Mouse (Mus musculus) ES-E14 (cell line): ENCODE measurements around the gene A730009L09Rik. TPM values are rescaled to one million over a fixed set of nuclear protein-coding genes. Genes with fewer than 3 reads are reported as not detected.

Experiments used
- DNase-seq: peaks from one replicate; pipeline ENCODE4 v3.0.0-alpha.2; 2013; ENCODE audit warnings: low read depth, low spot score
- H3K27ac ChIP-seq: 2 replicates; pipeline ENCODE4 v1.5.1; 2012; ENCODE audit warnings: low read depth, mild to moderate bottlenecking, low read length, moderate library complexity, mixed read lengths; ENCODE audit not compliant: poor library complexity, insufficient read depth, severe bottlenecking
- H3K36me3 ChIP-seq: 2 replicates; pipeline ENCODE4 v1.6.1; 2012; ENCODE audit warnings: mild to moderate bottlenecking, low read length, moderate library complexity, mixed read lengths; ENCODE audit not compliant: control insufficient read depth, poor library complexity, insufficient read depth, severe bottlenecking
- H3K4me1 ChIP-seq, 2 experiments: fragments of 150-350 bp in 1 of 2; sonication (generic) in 1 of 2; 2 replicates each; pipeline ENCODE4 v1.6.1; 2012; ENCODE audit warnings: low read length in 2 of 2, mild to moderate bottlenecking in 1 of 2, mixed read lengths in 1 of 2; ENCODE audit not compliant: control insufficient read depth in 2 of 2, insufficient read depth in 2 of 2, poor library complexity in 1 of 2
- H3K4me3 ChIP-seq, 2 experiments: fragments of 150-350 bp in 1 of 2; sonication (generic) in 1 of 2; 2 replicates each; pipeline ENCODE4 v1.5.1; 2012; ENCODE audit warnings: low read length in 2 of 2, low read depth in 1 of 2, mild to moderate bottlenecking in 1 of 2, mixed read lengths in 1 of 2; ENCODE audit not compliant: insufficient read depth in 1 of 2, poor library complexity in 1 of 2, severe bottlenecking in 1 of 2
- H3K9ac ChIP-seq: 2 replicates; pipeline ENCODE4 v1.6.1; 2012; ENCODE audit warnings: low read depth, mild to moderate bottlenecking, low read length, mixed read lengths; ENCODE audit not compliant: poor library complexity, insufficient read depth, severe bottlenecking
- H3K9me3 ChIP-seq: fragments of 150-350 bp; sonication (generic); 2 replicates; pipeline ENCODE4 v1.6.1; 2012; ENCODE audit warnings: low read depth, mild to moderate bottlenecking, low read length; ENCODE audit not compliant: control insufficient read depth, insufficient read depth
- CHD2 ChIP-seq: IDR thresholded peaks from 2 replicates; pipeline ENCODE4 v1.6.1; 2014; ENCODE audit warnings: mild to moderate bottlenecking, low read depth, low read length, inconsistent platforms
- HCFC1 ChIP-seq: IDR thresholded peaks from 2 replicates; pipeline ENCODE4 v1.6.1; 2012; ENCODE audit warnings: low read length, inconsistent platforms, borderline replicate concordance; ENCODE audit not compliant: insufficient read depth
- MAFK ChIP-seq: IDR thresholded peaks from 2 replicates; pipeline ENCODE4 v1.6.1; 2014; ENCODE audit warnings: mild to moderate bottlenecking, low read depth, low read length, inconsistent platforms; ENCODE audit not compliant: insufficient read depth
- ZC3H11A ChIP-seq: IDR thresholded peaks from 2 replicates; pipeline ENCODE4 v1.6.1; 2012; ENCODE audit warnings: low read depth, mild to moderate bottlenecking, inconsistent platforms, low read length, borderline replicate concordance
- ZNF384 ChIP-seq: IDR thresholded peaks from 2 replicates; pipeline ENCODE4 v1.6.1; 2012; ENCODE audit warnings: low read depth, low read length, inconsistent platforms
- in situ Hi-C, 2 experiments: fragments of 600-800 bp; cut with MboI; formaldehyde crosslinking; loops; one replicate each; pipeline ENCODE4 v1.15.1; 2025; ENCODE audit warnings: low sequenced_read_pairs in 2 of 2, inconsistent platforms in 1 of 2; ENCODE audit not compliant: unreplicated experiment in 2 of 2
- total RNA-seq: library from RNA; depleted of rRNA; stranded (reverse); fragments of 300-350 nt; gene quantifications from 2 replicates; pipeline ENCODE4 v1.2.3, GENCODE M21; 2012

Gene A730009L09Rik
- total RNA-seq, 1 experiment, result not detected

DNA sequence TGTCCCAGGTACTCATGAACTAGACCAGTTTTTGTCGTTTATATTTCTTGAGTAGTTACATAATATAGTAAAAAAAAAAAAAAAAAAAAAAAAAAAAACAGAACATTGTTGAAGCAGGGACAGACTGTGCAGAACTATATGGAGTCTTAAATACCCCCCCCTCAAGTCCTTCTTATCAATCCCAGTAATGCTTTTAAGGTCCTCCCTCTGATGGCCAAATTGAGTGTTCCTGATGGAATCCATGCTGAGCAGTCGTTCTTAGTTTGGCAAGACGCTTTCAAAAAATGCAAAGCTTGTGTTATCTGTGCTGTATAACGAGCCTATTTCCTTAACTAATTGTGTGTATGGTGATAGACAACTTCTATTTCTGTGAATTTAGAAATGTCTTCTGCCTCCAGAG lies 40.2 kb upstream of the A730009L09Rik start:
- no peaks in the 10 kb centered on the region for H3K9me3 ChIP-seq
- no peaks in the 10 kb centered on the region for H3K4me1 ChIP-seq
- no peak overlapping the region for H3K4me3 ChIP-seq
- no peaks in the 10 kb centered on the region for H3K36me3 ChIP-seq
- no peak for DNase-seq
- no peak overlapping the region for H3K9ac ChIP-seq
- TF ChIP-seq CHD2 (no peak), MAFK (no peak), HCFC1 (no peak), ZC3H11A (no peak), ZNF384 (no peak)
- in situ Hi-C loops, result no loop called here
- no peak overlapping the region for H3K27ac ChIP-seq

DNA sequence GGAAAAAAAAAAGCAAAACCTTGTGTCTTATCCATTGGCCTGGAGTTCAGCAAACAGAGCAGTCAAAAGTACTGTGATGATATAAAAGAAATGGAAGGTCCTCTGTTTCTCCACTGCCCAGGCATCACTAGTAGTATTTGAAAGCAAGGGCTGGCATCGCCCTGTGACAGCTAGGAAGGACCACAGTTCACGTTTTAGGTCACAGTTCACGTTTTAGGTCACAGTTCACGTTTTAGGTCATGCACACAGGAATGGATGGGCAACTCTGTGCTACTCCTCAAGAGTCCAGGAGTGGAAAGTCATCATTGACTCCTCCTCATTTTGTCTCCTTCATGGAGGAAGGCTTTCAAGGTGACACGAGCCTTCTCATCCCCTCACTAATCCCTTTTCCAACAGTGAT lies 38.0 kb upstream of the A730009L09Rik start:
- no peak overlapping the region for H3K27ac ChIP-seq
- H3K4me1 ChIP-seq, result no peaks in the 10 kb centered on the region
- in situ Hi-C loops, result no loop called here
- H3K4me3 ChIP-seq, result no peak overlapping the region
- H3K9me3 ChIP-seq, result no peaks in the 10 kb centered on the region
- H3K9ac ChIP-seq, result no peak overlapping the region
- H3K36me3 ChIP-seq, result no peaks in the 10 kb centered on the region
- no peak for DNase-seq
- TF ChIP-seq CHD2, result no peak
- TF ChIP-seq ZC3H11A, result no peak
- no peak for TF ChIP-seq MAFK
- no peak for TF ChIP-seq HCFC1
- no peak for TF ChIP-seq ZNF384

DNA sequence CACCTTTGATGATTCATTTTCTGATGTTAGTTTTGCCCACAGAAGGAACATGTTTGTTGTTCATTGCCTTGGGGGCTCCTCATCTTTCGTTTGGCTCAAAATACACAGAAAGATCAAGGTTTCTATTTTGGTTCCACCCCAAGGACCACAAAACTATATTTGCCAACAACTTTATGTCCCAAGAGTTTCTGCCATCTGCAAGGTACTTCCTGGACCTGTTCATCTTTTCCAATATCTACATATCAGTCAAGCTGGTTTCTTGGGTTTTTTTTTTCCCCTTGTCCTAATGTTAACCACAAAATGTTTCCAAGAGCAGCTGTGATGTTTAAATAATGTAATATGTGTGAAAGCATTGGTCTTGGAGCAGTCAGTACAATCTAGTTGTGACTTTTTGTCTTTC lies 37.4 kb upstream of the A730009L09Rik start:
- Histone ChIP-seq H3K4me3 (no peak overlapping the region), H3K27ac (no peak overlapping the region), H3K36me3 (no peaks in the 10 kb centered on the region), H3K9ac (no peak overlapping the region), H3K9me3 (no peaks in the 10 kb centered on the region), H3K4me1 (no peaks in the 10 kb centered on the region)
- in situ Hi-C loops, result no loop called here
- DNase-seq, result no peak
- no peak for TF ChIP-seq ZC3H11A
- no peak for TF ChIP-seq CHD2
- TF ChIP-seq MAFK, result no peak
- no peak for TF ChIP-seq ZNF384
- no peak for TF ChIP-seq HCFC1

DNA sequence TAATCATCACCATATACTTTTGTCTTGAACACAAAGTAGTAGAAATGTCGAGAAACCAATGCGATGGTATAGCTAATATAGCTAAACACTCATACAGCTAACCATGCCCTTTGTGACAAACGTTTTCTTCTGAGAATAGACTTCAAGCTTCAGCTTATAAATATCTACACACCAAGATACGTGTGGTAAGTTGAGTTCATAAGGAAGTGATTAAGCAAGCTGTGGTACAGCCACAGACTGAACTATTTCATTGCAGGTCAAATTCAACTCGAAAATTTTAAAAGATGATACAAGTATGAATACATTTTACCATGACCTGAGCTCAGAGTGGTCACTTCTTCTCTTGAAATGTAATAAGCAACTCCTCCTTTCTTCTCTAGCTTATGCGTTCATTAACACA lies 37.0 kb upstream of the A730009L09Rik start:
- Histone ChIP-seq H3K4me1 (no peaks in the 10 kb centered on the region), H3K27ac (no peak overlapping the region)
- DNase-seq, result no peak

DNA sequence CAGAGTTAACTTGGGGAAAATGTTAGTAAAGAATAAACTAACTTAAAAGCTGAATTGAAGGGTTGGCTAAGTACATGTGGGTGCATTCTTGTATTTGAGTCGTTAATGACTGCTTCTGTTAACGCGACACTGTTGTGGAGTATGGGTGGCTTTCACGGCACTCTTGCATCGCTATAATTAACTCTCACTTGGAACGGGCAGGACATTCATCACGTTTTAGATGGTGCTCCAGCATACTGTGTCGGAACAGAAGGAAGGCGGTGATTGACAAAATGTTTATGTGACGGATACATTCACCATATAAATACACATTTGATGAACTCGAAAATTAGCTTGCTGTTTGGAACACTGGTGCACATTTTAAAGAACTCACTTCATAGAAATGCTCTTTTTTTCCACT lies 29.0 kb upstream of the A730009L09Rik start:
- DNase-seq, result no peak
- H3K27ac ChIP-seq, result no peak overlapping the region
- no peaks in the 10 kb centered on the region for H3K36me3 ChIP-seq
- no peaks in the 10 kb centered on the region for H3K4me1 ChIP-seq
- TF ChIP-seq ZC3H11A (no peak), MAFK (no peak), ZNF384 (no peak), CHD2 (no peak), HCFC1 (no peak)
- no peaks in the 10 kb centered on the region for H3K9me3 ChIP-seq
- H3K4me3 ChIP-seq, result no peak overlapping the region
- H3K9ac ChIP-seq, result no peak overlapping the region
- in situ Hi-C loops, result no loop called here

More for the DNA sequence above, 37.0 kb upstream of the A730009L09Rik start:
- H3K9ac ChIP-seq, result no peak overlapping the region
- no peak overlapping the region for H3K4me3 ChIP-seq
- no peaks in the 10 kb centered on the region for H3K36me3 ChIP-seq
- no peaks in the 10 kb centered on the region for H3K9me3 ChIP-seq
- in situ Hi-C loops, result no loop called here
- TF ChIP-seq HCFC1 (no peak), CHD2 (no peak), ZNF384 (no peak), MAFK (no peak), ZC3H11A (no peak)
